Mouse (Mus musculus): ENCODE data around the gene Mrpl18. TPM values are rescaled to one million over a fixed set of nuclear protein-coding genes. Genes with fewer than 3 reads are reported as not detected.

The Mrpl18 gene
- polyA plus RNA-seq, 2 experiments = 55.4 to 107 TPM

DNA sequence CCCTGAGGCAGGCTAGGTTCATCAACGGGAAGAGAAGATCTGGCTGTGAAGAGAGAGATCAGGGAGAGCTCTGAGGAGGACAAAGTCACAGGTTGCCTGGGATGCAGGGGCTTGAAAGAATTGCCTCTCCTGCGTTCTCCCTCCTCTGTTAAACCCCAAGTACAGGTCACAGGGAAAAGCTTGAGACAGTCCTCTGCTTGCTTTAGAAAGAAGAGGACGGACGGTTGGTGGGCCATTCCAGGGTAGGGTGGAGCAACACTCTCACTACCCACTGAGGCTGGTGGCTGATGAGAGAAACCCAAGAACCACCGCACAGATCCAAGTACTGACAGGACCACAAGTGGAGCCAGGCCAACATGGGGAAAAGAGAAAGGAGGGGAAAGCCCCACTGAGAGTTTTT, 40.4 kb downstream of the Mrpl18 start, which contains the start of gene Mrgprh:
Gene Mrgprh, plus strand, starts transcription at position 301 of the 400 bp plus-strand sequence.
- H3K4me3 ChIP-seq (ENCODE audit: insufficient read depth in 1 of 2, low read depth in 2 of 2, low read length in 2 of 2) = no peak within 1 kb of the TSS
- ATAC-seq (ENCODE audit: insufficient read depth) = no peak
- H3K4me1 ChIP-seq (replicated peaks; ENCODE audit: control insufficient read depth in 2 of 2, insufficient read depth in 2 of 2, low read length in 1 of 2) = no peaks in the 10 kb centered on the region
- DNase-seq (ENCODE audit: low read depth in 3 of 3, low spot score in 3 of 3) = no peak
- no peaks in the 10 kb centered on the region; the same call in 1 of the 2 replicates for H3K27me3 ChIP-seq (ENCODE audit: control insufficient read depth, insufficient read depth, low read length)
- no peak for TF ChIP-seq CTCF (IDR thresholded peaks at IDR 0.05; ENCODE audit: low read depth)
- no peak for TF ChIP-seq EP300 (IDR thresholded peaks at IDR 0.05; ENCODE audit: low read depth)
- H3K27ac ChIP-seq = no peak within 1 kb of the TSS
- no peaks in the 10 kb centered on the region for H3K36me3 ChIP-seq (replicated peaks; ENCODE audit: control insufficient read depth, insufficient read depth, low read depth)
- no peak within 1 kb of the TSS for H3K4me2 ChIP-seq (ENCODE audit: low read depth)
- WGBS (ENCODE audit: insufficient replicate concordance) = 45% methylated on average over 5 of the region's 5 CpGs
- H3K9me3 ChIP-seq (ENCODE audit: control insufficient read depth, low read length) = no peaks in the 10 kb centered on the region
- no peak within 1 kb of the TSS for H3K9ac ChIP-seq (replicated peaks)

DNA sequence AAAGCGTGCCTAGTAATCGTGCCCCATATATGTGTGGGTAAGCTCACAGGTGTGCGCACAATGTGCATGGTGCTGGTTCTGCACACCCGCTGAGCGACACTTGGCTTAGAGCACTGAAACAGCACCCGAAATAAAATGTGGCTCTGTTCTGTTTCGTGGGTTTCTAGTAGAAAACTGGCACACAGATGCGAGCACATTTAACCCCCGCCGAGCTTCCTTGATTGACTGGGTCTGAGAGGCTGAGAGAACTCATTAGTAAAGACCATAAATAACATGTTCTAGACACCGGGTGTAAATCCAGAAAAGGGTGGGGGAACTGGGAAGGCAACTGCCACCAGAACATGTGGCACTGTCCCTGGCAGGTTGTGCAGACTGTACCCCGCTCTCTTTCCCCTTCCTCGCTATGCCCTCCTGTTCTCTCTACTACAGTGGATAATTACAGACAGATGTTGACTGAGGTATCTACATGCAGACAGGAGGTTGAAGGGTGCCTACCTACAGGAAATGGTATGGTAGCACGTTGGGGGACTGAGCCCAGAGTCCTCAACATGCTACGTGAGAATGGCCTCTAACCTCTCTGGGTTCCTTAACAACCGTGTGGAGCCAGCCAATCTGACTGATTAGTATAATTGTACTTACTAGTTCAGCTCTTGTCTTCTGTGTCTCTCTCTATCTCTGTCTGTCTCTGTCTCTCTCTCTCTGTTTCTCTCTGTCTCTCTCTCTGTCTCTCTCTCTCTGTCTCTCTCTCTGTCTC, 43.7 kb downstream of the Mrpl18 start:
- ATAC-seq (ENCODE audit: insufficient read depth) (no peak), DNase-seq (ENCODE audit: low read depth in 3 of 3, low spot score in 3 of 3) (no peak)
- 56% methylated on average over 16 of the region's 16 CpGs for WGBS (ENCODE audit: insufficient replicate concordance)
- no peaks in the 10 kb centered on the region for H3K9me3 ChIP-seq (ENCODE audit: control insufficient read depth, low read length)
- H3K4me1 ChIP-seq (replicated peaks; ENCODE audit: control insufficient read depth in 2 of 2, insufficient read depth in 2 of 2, low read length in 1 of 2) = no peaks in the 10 kb centered on the region
- no peak overlapping the region for H3K4me3 ChIP-seq (ENCODE audit: insufficient read depth in 1 of 2, low read depth in 2 of 2, low read length in 2 of 2)
- TF ChIP-seq CTCF (IDR thresholded peaks at IDR 0.05; ENCODE audit: low read depth) (no peak), EP300 (IDR thresholded peaks at IDR 0.05; ENCODE audit: low read depth) (no peak)
- H3K9ac ChIP-seq (replicated peaks) = no peak overlapping the region
- no peaks in the 10 kb centered on the region; the same call in 1 of the 2 replicates for H3K27me3 ChIP-seq (ENCODE audit: control insufficient read depth, insufficient read depth, low read length)
- H3K36me3 ChIP-seq (replicated peaks; ENCODE audit: control insufficient read depth, insufficient read depth, low read depth) = no peaks in the 10 kb centered on the region
- no peak overlapping the region for H3K4me2 ChIP-seq (ENCODE audit: low read depth)
- H3K27ac ChIP-seq = no peak overlapping the region

- no peak overlapping the region for H3K4me3 ChIP-seq (ENCODE audit: insufficient read depth in 1 of 2, low read depth in 2 of 2, low read length in 2 of 2)
- ATAC-seq (ENCODE audit: insufficient read depth) (no peak), DNase-seq (ENCODE audit: low read depth in 3 of 3, low spot score in 3 of 3) (no peak)
- no peaks in the 10 kb centered on the region for H3K36me3 ChIP-seq (replicated peaks; ENCODE audit: control insufficient read depth, insufficient read depth, low read depth)
- H3K27me3 ChIP-seq (ENCODE audit: control insufficient read depth, insufficient read depth, low read length) = no peaks in the 10 kb centered on the region; the same call in 1 of the 2 replicates
- no peaks in the 10 kb centered on the region for H3K4me1 ChIP-seq (replicated peaks; ENCODE audit: control insufficient read depth in 2 of 2, insufficient read depth in 2 of 2, low read length in 1 of 2)
- no peak overlapping the region for H3K4me2 ChIP-seq (ENCODE audit: low read depth)
- no peak overlapping the region for H3K27ac ChIP-seq
- no peaks in the 10 kb centered on the region for H3K9me3 ChIP-seq (ENCODE audit: control insufficient read depth, low read length)
- H3K9ac ChIP-seq (replicated peaks) = no peak overlapping the region
- 16% methylated on average over 4 of the region's 4 CpGs for WGBS (ENCODE audit: insufficient replicate concordance)
- TF ChIP-seq CTCF (IDR thresholded peaks at IDR 0.05; ENCODE audit: low read depth) (no peak), EP300 (IDR thresholded peaks at IDR 0.05; ENCODE audit: low read depth) (no peak)
Observed at GRCm38 (mm10) chr17:12868640-12869039, 47.5 kb downstream of the Mrpl18 start.

DNA sequence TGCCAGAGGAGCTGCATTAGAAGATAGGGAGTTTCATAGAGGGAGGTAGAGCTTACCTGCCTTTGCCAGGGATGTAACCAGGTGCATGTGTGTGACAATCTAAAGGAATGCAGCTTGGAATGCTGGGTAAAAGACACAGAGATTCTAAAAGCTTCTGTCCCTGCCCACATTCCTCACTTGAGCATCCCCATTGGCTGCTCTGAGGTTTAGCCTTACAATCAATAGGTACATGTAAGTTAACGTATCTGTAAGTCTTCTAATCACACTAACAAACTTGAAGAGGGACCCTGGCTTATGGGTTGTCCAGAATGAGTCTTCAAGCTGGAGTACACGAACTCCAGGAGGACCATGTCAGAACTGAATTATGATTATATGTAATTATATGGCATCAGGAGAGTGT, 48.1 kb downstream of the Mrpl18 start, which contains the start of gene Mas1:
Gene Mas1, minus strand, starts transcription at position 101 of the 400 bp plus-strand sequence.
- no peak within 1 kb of the TSS for H3K9ac ChIP-seq (replicated peaks)
- ATAC-seq (ENCODE audit: insufficient read depth) (no peak), DNase-seq (ENCODE audit: low read depth in 3 of 3, low spot score in 3 of 3) (no peak)
- WGBS (ENCODE audit: insufficient replicate concordance) = 32% methylated on average over 2 of the region's 2 CpGs
- no peak within 1 kb of the TSS for H3K4me3 ChIP-seq (ENCODE audit: insufficient read depth in 1 of 2, low read depth in 2 of 2, low read length in 2 of 2)
- H3K4me1 ChIP-seq (replicated peaks; ENCODE audit: control insufficient read depth in 2 of 2, insufficient read depth in 2 of 2, low read length in 1 of 2) = no peaks in the 10 kb centered on the region
- H3K27ac ChIP-seq = no peak within 1 kb of the TSS
- no peaks in the 10 kb centered on the region for H3K9me3 ChIP-seq (ENCODE audit: control insufficient read depth, low read length)
- no peaks in the 10 kb centered on the region for H3K36me3 ChIP-seq (replicated peaks; ENCODE audit: control insufficient read depth, insufficient read depth, low read depth)
- no peak within 1 kb of the TSS for H3K4me2 ChIP-seq (ENCODE audit: low read depth)
- TF ChIP-seq EP300 (IDR thresholded peaks at IDR 0.05; ENCODE audit: low read depth) = no peak
- TF ChIP-seq CTCF (IDR thresholded peaks at IDR 0.05; ENCODE audit: low read depth) = no peak
- H3K27me3 ChIP-seq (ENCODE audit: control insufficient read depth, insufficient read depth, low read length) = no peaks in the 10 kb centered on the region; the same call in 1 of the 2 replicates

GRCm38 (mm10) chr17:12866853-12867252, 49.3 kb downstream of the Mrpl18 start:
- 75% methylated on average over 10 of the region's 10 CpGs for WGBS (ENCODE audit: insufficient replicate concordance)

More at GRCm38 (mm10) chr17:12866853-12867252, 49.3 kb downstream of the Mrpl18 start:
- no peak for DNase-seq (ENCODE audit: low read depth in 3 of 3, low spot score in 3 of 3)
- Histone ChIP-seq H3K27ac (no peak overlapping the region), H3K4me1 (replicated peaks; ENCODE audit: control insufficient read depth in 2 of 2, insufficient read depth in 2 of 2, low read length in 1 of 2) (no peaks in the 10 kb centered on the region), H3K4me3 (ENCODE audit: insufficient read depth in 1 of 2, low read depth in 2 of 2, low read length in 2 of 2) (no peak overlapping the region), H3K9ac (replicated peaks) (no peak overlapping the region), H3K36me3 (replicated peaks; ENCODE audit: control insufficient read depth, insufficient read depth, low read depth) (no peaks in the 10 kb centered on the region), H3K4me2 (ENCODE audit: low read depth) (no peak overlapping the region), H3K27me3 (ENCODE audit: control insufficient read depth, insufficient read depth, low read length) (no peaks in the 10 kb centered on the region; the same call in 1 of the 2 replicates), H3K9me3 (ENCODE audit: control insufficient read depth, low read length) (no peaks in the 10 kb centered on the region)
- no peak for TF ChIP-seq EP300 (IDR thresholded peaks at IDR 0.05; ENCODE audit: low read depth)
- no peak for TF ChIP-seq CTCF (IDR thresholded peaks at IDR 0.05; ENCODE audit: low read depth)
- no peak for ATAC-seq (ENCODE audit: insufficient read depth)

All from liver, embryonic 14.5 days (tissue).